In genomic region chr3:117752151-117752757, GRCm38 (mm10) we compare ENCODE assay signal across 15 mouse cellular contexts.
DNase-seq lines count a peak whose midpoint lies in the region; ATAC-seq lines count a peak whose summit lies in the region.
"Had no signal": no experiment of that assay in that cellular context is flagged by ENCODE, and none has a peak within 500 bp of the region (broad histone marks: within the 10 kb centered on the region; RNA-seq: fewer than 3 reads in every experiment).

No protein-coding gene starts in this region.

- intact Hi-C loops in left cerebral cortex, postnatal 25 days (cut with DNase I): no loop called here
- intact Hi-C loops in left cerebral cortex, postnatal 4 days (cut with DNase I): no loop called here

- no peak for DNase-seq in frontal cortex, postnatal 10 days (ENCODE audit: low spot score in 2 of 2)
- peak; percentile 13 to 20 for DNase-seq in left cerebral cortex, postnatal 25 days (ENCODE audit: low spot score in 2 of 2)
- DNase-seq in left cerebral cortex, postnatal 4 days: no peak
- DNase-seq in right cerebral cortex, postnatal 25 days: peak; percentile 7
- DNase-seq in right cerebral cortex, postnatal 14 days: no peak
- DNase-seq in spleen, postnatal 10 days (ENCODE audit: low spot score in 2 of 2): no peak
- DNase-seq: adrenal gland, postnatal 25 days; cerebellum, adult 18-20 months; cerebellum, postnatal 36 days; gastrocnemius, adult 2 months; lung, postnatal 4 days; retina, postnatal 1 day; thymus, adult 18-20 months had no signal

- peak; percentile 39; the same call in 1 of the 2 replicates for ATAC-seq in frontal cortex, adult (ENCODE audit: low TSS enrichment)
- ATAC-seq: intestine, postnatal 0 days had no signal

Comparison
In these comparisons a context has a peak if more than half of its experiments do, and no peak if none do; other contexts are left out.
1. DNase-seq: peak in left cerebral cortex, postnatal 25 days (2 of 2) and right cerebral cortex, postnatal 25 days (single experiment); none in frontal cortex, postnatal 10 days (0 of 2), left cerebral cortex, postnatal 4 days (single experiment), right cerebral cortex, postnatal 14 days (single experiment) and spleen, postnatal 10 days (0 of 2).